Mouse (Mus musculus) hindbrain, postnatal 0 days (tissue): Measurements from ENCODE around the gene Papss1. TPM values are rescaled to one million over a fixed set of nuclear protein-coding genes. Genes with fewer than 3 reads are reported as not detected.

Source experiments
- ATAC-seq: fragments of 200-750 bp; cut with Nextera tagmentation; 2 replicates; pipeline ENCODE4 v1.8.0; 2017; ENCODE audit warnings: mild to moderate bottlenecking, moderate TSS enrichment, moderate library complexity
- DNase-seq: peaks from one replicate; pipeline ENCODE4 v3.0.0-alpha.2; 2015; ENCODE audit warnings: low spot score
- H3K27ac ChIP-seq: fragments of 300-500 bp; sonication (generic); 2 replicates; pipeline ENCODE4 v1.5.1; 2014; ENCODE audit warnings: mild to moderate bottlenecking
- H3K27me3 ChIP-seq: fragments of 300-500 bp; sonication (generic); 2 replicates; pipeline ENCODE4 v1.6.1; 2014; ENCODE audit warnings: low read length, mixed read lengths; ENCODE audit not compliant: insufficient read depth
- H3K36me3 ChIP-seq: fragments of 300-500 bp; sonication (generic); 2 replicates; pipeline ENCODE4 v1.6.1; 2014; ENCODE audit warnings: low read length, mixed read lengths; ENCODE audit not compliant: insufficient read depth
- H3K4me1 ChIP-seq: fragments of 300-500 bp; sonication (generic); 2 replicates; pipeline ENCODE4 v1.6.1; 2014; ENCODE audit warnings: antibody characterized with exemption, low read length, mixed read lengths; ENCODE audit not compliant: insufficient read depth
- H3K4me2 ChIP-seq: fragments of 300-500 bp; sonication (generic); 2 replicates; pipeline ENCODE4 v1.6.1; 2014; ENCODE audit warnings: low read depth, mild to moderate bottlenecking, low read length, moderate library complexity, mixed read lengths
- H3K4me3 ChIP-seq: fragments of 300-500 bp; sonication (generic); 2 replicates; pipeline ENCODE4 v1.5.1; 2014; ENCODE audit warnings: low read length
- H3K9ac ChIP-seq: fragments of 300-500 bp; sonication (generic); replicated peaks from 2 replicates; pipeline ENCODE4 v1.6.1; 2014; ENCODE audit warnings: mild to moderate bottlenecking, low read length, moderate library complexity, mixed read lengths
- H3K9me3 ChIP-seq: fragments of 300-500 bp; sonication (generic); 2 replicates; pipeline ENCODE4 v1.6.1; 2016; ENCODE audit warnings: low read length, mixed read lengths
- CTCF ChIP-seq: IDR thresholded peaks from 2 replicates; pipeline ENCODE4 v1.5.1; 2016; ENCODE audit warnings: antibody characterized with exemption, control low read depth, low read depth
- WGBS: fragments of 180-500 bp; shearing (Covaris S2); extraction: QIAGEN DNeasy Blood & Tissue Kit; methylation state at CpG from one replicate; pipeline ENCODE4 v1.1.7; 2014; 5-methylcytosine and 5-hydroxymethylcytosine counted together
- polyA plus RNA-seq: library from polyadenylated mRNA; unstranded; fragments of >200 nt; fragmentation: Nextera tagmentation; extraction: Ambion mirVana; gene quantifications from 2 replicates; pipeline ENCODE4 v1.2.1, GENCODE M21; 2015
- total RNA-seq: library from RNA; depleted of rRNA; stranded (reverse); fragments of >200 nt; gene quantifications from 2 replicates; pipeline ENCODE4 v1.2.3, GENCODE M21; 2014

Gene Papss1
- total and polyA plus RNA-seq, 2 experiments from 2014 or later: 117 to 135 TPM

GRCm38 (mm10) chr3:131580040-131580439 is 15.5 kb downstream of the Papss1 start:
- TF ChIP-seq CTCF: no peak
- Histone ChIP-seq H3K4me3 (no peak overlapping the region), H3K4me2 (no peak overlapping the region), H3K9me3 (no peaks in the 10 kb centered on the region), H3K9ac (no peak overlapping the region), H3K36me3 (peaks cover 41% of the 10 kb centered on the region), H3K27ac (no peak overlapping the region), H3K4me1 (no peaks in the 10 kb centered on the region), H3K27me3 (no peaks in the 10 kb centered on the region)
- DNase-seq (no peak), ATAC-seq (no peak)
- WGBS: 88% methylated on average over 4 of the region's 4 CpGs

DNA sequence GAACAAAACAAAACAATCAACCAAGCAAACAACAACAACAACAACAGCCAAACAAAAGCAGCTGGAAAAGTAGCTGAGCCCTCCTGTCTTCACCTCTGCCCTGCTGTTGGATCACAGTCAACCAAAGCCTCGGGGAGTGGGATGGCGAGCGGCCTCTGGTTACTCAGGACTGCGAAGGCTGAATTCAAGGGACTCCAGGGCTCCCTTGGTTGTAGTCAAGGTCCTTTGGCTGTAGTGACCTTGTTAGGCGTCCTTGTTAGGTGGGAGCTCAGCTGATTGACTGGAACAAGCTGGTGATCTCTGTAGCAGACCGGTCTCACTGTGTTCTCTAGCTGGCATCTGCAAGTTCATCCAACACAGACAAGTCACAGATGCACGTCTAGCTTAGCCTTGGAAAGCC is 16.5 kb downstream of the Papss1 start:
- Histone ChIP-seq H3K27me3 (no peaks in the 10 kb centered on the region), H3K9me3 (no peaks in the 10 kb centered on the region), H3K9ac (no peak overlapping the region), H3K4me2 (no peak overlapping the region), H3K36me3 (peaks cover 49% of the 10 kb centered on the region), H3K4me3 (no peak overlapping the region), H3K4me1 (no peaks in the 10 kb centered on the region), H3K27ac (no peak overlapping the region)
- 85% methylated on average over 7 of the region's 7 CpGs for WGBS
- TF ChIP-seq CTCF: no peak
- ATAC-seq (no peak), DNase-seq (no peak)

DNA sequence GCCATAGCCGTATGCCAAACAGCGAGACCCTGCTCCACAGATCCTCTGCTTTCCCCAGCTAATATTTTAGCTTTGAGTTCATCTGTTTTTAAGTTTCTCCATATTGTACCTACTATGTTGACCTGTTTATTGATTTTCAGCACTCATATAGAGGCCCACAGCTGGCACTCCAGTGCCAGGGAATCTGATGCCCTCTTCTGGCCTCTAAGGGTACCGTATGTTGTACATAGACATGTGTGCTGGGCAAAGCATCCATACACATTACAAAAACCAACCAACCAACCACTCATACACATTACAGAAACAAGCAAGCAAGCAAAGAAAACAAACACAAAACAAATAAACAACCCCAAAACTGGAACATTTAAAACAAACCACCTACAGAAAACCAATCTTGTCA is 22.2 kb downstream of the Papss1 start:
- 89% methylated on average over 3 of the region's 3 CpGs for WGBS
- DNase-seq (peak; percentile 24), ATAC-seq (0 out of 2 replicates have a peak, but pooled peaks have one; percentile 53)
- H3K9ac ChIP-seq: no peak overlapping the region
- TF ChIP-seq CTCF: peak; percentile 49
- peaks cover 37% of the 10 kb centered on the region; the same call in 1 of the 2 replicates for H3K36me3 ChIP-seq
- no peaks in the 10 kb centered on the region for H3K4me1 ChIP-seq
- H3K27ac ChIP-seq: no peak overlapping the region
- H3K9me3 ChIP-seq: no peaks in the 10 kb centered on the region
- no peaks in the 10 kb centered on the region for H3K27me3 ChIP-seq
- no peak overlapping the region for H3K4me3 ChIP-seq
- no peak overlapping the region for H3K4me2 ChIP-seq

GRCm38 (mm10) chr3:131587959-131588358 is 23.4 kb downstream of the Papss1 start:
- H3K9me3 ChIP-seq: no peaks in the 10 kb centered on the region
- no peak overlapping the region for H3K27ac ChIP-seq
- H3K4me3 ChIP-seq: no peak overlapping the region
- H3K9ac ChIP-seq: no peak overlapping the region
- no peak overlapping the region for H3K4me2 ChIP-seq
- no peak for TF ChIP-seq CTCF
- ATAC-seq: no peak
- no peaks in the 10 kb centered on the region for H3K4me1 ChIP-seq
- H3K27me3 ChIP-seq: no peaks in the 10 kb centered on the region
- no peak for DNase-seq
- peaks cover 34% of the 10 kb centered on the region; the same call in 1 of the 2 replicates for H3K36me3 ChIP-seq
- WGBS: 97% methylated on average over 10 of the region's 10 CpGs

DNA sequence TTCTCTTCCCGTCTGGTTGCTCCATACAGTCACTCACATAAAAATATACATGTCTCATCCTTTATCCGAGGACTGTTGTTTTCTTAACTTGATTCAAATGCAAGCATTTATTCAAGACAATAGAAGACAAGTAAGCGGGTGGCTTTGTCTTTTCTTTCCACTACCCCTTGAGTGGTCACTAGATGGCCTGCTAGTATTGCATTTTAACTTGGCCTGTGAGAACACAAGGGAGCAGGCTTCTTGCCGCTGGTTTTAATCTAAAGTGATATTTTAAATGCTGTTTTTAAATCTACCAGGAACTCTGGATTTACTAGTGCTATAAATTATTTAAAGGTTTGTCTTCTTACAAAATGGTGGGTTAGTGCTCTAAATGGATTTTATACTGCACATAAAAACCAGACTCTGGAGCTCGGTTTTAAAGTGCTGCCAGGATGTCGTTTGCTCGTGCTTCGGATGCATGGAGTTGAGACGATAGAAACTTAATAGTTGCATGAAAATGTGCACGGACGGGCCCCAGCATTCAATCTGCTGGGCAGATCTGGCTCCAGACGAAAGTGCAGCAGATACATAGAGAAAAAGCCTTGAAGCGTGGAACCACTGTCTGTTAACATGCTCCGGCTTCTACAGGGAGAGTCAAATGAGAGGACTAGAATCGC is 28.7 kb downstream of the Papss1 start:
- WGBS: 73% methylated on average over 15 of the region's 15 CpGs
- ATAC-seq: no peak

GRCm38 (mm10) chr3:131594361-131594760 is 29.8 kb downstream of the Papss1 start:
- no peak for TF ChIP-seq CTCF
- H3K27me3 ChIP-seq: no peaks in the 10 kb centered on the region
- H3K27ac ChIP-seq: no peak overlapping the region
- DNase-seq: no peak
- no peaks in the 10 kb centered on the region for H3K9me3 ChIP-seq
- no peak overlapping the region for H3K4me3 ChIP-seq
- H3K9ac ChIP-seq: no peak overlapping the region
- H3K4me1 ChIP-seq: no peaks in the 10 kb centered on the region
- H3K36me3 ChIP-seq: no peaks in the 10 kb centered on the region; the same call in 1 of the 2 replicates
- H3K4me2 ChIP-seq: no peak overlapping the region
- no peak; the same call in 1 of the 2 replicates for ATAC-seq
- WGBS: 94% methylated on average over 11 of the region's 11 CpGs

More for the DNA sequence above, 28.7 kb downstream of the Papss1 start:
- H3K9me3 ChIP-seq: no peaks in the 10 kb centered on the region
- H3K4me1 ChIP-seq: no peaks in the 10 kb centered on the region
- H3K4me3 ChIP-seq: no peak overlapping the region
- no peaks in the 10 kb centered on the region for H3K27me3 ChIP-seq
- H3K36me3 ChIP-seq: no peaks in the 10 kb centered on the region; the same call in 1 of the 2 replicates
- no peak overlapping the region for H3K4me2 ChIP-seq
- no peak overlapping the region for H3K9ac ChIP-seq
- no peak overlapping the region for H3K27ac ChIP-seq
- DNase-seq: peak; percentile 50
- peak; percentile 59 for TF ChIP-seq CTCF
